Mouse (Mus musculus) monocyte, adult 59 days (primary cell): ENCODE results near the gene Vmn2r40. TPM values are rescaled to one million over a fixed set of nuclear protein-coding genes. Genes with fewer than 3 reads are reported as not detected.

Experiments
- total RNA-seq, 2 experiments: library from RNA; stranded (reverse); gene quantifications; one replicate each; pipeline ENCODE4 v1.2.4; 2023

Vmn2r40 gene
- total RNA-seq, result not detected

DNA sequence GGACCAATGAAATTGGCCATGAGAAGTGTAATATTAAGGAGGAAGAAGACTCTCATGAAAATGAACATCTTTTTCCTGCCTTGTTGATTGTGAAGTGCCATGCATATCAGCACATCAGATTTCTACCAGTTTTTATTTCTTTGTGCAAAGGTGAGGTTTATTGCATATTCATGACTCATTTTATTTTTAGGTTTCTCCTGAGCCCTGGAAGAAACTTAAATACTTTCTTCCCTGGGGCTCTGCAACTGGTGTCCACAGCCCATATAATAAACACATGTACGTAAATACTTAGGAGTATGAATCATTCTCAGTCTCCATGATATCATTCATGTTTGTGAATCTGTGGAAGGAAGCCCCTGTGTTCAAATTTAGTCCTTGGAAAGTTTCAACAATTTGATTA is at the start of gene Vmn2r40:
TSS of gene Vmn2r40 (minus strand) at position 101 of the 400 bp plus-strand sequence.

Other genes with a start within 250 kb of the Vmn2r40 start
- gene Vmn2r39, start 99.4 kb upstream of the Vmn2r40 start, total RNA-seq, result not detected
- not detected for gene Vmn2r38, start 166.4 kb upstream of the Vmn2r40 start, total RNA-seq